Mouse (Mus musculus) left cerebral cortex, postnatal 36 days (tissue): ENCODE data around the gene Myo1a. TPM values are rescaled to one million over a fixed set of nuclear protein-coding genes. Genes with fewer than 3 reads are reported as not detected.
A peak's percentile ranks its signal among the peaks of the same experiment; 100 is the strongest.

ENCODE experiments used
- DNase-seq, 2 experiments: peaks; one replicate each; pipeline ENCODE4 v3.0.0; 2021 to 2022; ENCODE audit warnings: low spot score in 2 of 2, mixed read lengths in 1 of 2
- intact Hi-C: fragments of 180-260 bp; cut with DNase I; formaldehyde crosslinking; loops from one replicate; pipeline ENCODE4 v1.15.1; 2025
- total RNA-seq, 2 experiments: library from RNA; stranded (reverse); gene quantifications; 2 replicates each; pipeline ENCODE4 v1.2.3; 2021

Gene Myo1a
- total RNA-seq, 2 experiments from 2014 or later = 0.49 to 0.59 TPM

- intact Hi-C loops = loop anchor here (2.0 kb wide), 1 partner anchor 31 kb away; the partner anchor contains the start of gene Stat6
These were observed 30.8 kb upstream of the Myo1a start for GRCm38 (mm10) chr10:127674046-127674655.

DNA sequence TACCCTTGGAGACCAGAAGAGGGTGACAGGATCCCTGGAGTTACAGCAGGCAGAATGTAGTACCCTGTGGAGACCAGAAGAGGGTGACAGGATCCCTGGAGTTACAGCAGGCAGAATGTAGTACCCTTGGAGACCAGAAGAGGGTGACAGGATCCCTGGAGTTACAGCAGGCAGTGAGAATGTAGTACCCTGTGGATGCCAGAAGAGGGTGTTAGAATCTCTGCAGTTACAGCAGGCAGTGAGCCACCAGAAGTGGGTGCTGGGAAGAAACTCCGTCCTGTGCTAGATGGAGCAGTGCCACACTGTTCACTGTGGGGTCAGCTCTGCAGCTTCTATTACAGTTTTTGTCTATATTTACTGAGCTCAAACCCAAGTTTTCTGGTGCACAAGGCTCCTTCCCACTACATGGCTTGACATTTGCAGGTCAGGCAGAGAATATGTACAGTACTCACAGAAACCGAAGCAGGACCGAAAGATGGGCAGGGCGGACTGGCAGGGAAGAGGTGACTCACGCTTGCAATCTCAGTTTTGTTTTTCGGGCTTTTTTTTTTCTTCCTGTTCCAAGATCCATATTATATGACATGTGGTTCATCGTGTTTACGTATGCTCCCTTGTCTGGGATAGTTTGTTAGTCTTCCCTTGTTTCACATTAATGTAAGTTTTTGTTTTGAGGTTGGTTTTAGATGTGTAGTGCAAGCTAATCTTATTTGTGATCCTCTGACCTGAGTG is 30.0 kb upstream of the Myo1a start:
- intact Hi-C loops = loop anchor here (2.0 to 5.0 kb wide), 3 partner anchors 32 to 262 kb away; partner anchors contain the start of gene Stat6

More at GRCm38 (mm10) chr10:127674046-127674655, 30.8 kb upstream of the Myo1a start:
- DNase-seq = no peak

GRCm38 (mm10) chr10:127675859-127676398 is 29.0 kb upstream of the Myo1a start:
- intact Hi-C loops = loop anchor here (2.0 to 5.0 kb wide), 3 partner anchors 33 to 261 kb away; partner anchors contain the start of gene Stat6
- no peak for DNase-seq

More for the DNA sequence above, 30.0 kb upstream of the Myo1a start:
- DNase-seq = peak; percentile 84 to 92

DNA sequence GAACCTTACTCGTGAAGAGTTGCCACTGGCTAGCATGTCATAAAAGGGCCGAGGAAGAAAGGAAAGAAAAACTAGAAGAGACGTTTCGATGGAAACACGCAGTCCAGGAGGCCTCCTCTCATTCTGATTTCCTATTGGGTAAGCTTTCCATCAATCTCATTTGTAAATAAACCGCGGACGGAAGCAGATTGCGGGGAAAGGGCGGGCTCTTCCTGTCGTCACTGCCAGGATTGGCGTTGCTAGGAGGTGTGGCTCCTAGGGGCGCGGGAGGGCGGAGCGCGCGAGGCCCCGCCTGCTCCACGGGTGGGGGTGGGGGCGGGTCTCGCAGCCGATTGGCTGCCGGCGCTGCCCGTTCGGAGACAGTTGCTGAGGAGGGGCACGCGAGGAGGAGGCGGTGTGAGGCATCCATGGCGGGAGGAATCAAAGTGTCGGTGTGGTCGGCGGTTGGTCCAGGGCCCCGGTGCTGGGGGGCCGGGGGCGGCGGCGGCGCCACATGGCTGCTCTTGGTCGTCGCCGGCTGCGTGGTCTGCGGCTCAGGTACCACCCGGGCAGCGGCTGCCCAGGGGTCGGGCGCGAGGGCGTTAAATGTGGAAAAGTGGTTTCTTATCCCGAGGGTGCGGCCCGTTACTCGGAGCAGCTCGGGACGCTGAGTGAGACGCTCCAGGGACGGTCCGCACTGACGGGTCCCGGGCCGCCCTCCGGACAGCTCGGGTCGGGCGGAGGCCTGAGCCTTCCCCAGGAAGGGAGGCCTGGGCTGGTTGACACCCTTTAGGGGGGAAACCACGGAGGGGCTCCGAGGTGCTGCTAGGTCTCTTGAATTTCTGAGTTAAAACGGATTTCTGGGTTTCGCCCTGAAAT is 28.1 kb upstream of the Myo1a start:
- peak; percentile 91 to 93 for DNase-seq
- intact Hi-C loops = loop anchor here (5.0 kb wide), 2 partner anchors 55 to 260 kb away; no protein-coding TSS in a partner anchor

DNA sequence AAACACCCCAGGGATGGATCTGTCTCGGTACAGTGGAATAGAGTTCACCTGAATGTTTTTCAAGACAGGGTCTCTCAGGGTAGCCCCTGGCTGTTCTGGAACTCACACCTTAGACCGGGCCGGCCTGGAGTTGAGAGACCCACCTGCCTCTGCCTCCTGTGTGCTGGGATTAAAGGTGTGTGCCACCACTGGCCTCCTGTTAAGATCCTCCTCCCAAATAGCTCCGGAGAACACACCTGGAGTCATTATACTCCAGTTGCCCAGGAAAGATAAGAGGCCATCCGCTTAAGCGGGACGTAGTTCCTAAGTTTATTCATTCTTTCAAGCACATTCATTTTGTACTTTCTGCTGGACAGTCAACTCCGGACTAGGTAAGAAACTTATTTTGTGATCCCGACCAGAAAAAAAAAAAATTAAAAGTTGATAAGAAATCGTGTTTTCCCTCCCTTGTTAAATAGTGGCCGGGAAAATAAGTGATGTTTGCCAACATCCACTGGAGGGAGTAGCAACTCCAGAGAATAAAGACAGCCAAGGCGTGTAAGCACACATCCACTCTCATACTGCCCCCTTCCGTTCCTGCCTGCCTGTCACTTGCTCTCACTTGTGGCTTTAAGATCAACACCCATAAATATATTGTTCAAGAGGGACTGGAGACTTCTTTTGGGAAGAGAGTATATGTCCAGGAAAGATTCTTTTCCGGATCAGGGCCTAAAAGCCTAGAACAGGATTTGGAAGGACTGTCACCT is 27.2 kb upstream of the Myo1a start:
- intact Hi-C loops = loop anchor here (5.0 kb wide), 2 partner anchors 55 to 260 kb away; no protein-coding TSS in a partner anchor
- peak in 1 of 2 experiments; percentile 42 for DNase-seq

DNA sequence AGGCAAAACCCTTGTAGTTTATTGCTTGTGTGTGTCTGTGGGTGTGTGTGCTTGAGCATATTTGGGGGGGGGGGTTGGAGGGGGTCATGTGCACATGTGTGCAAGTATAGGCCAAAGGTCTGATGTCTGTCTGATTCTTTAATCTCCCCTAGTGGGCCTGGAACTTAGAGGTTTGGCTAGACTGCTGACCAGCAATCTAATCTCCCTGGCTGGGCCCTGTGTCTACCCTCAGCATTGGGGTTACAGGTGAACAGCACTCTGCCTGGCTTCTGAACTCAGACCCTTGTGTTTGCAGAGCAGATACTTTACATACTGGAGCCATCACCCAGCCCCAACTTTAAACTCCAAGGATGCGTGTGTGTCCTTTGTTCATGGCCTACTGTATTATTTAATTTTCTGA is 25.8 kb upstream of the Myo1a start:
- intact Hi-C loops = loop anchor here (5.0 kb wide), 2 partner anchors 53 to 258 kb away; no protein-coding TSS in a partner anchor
- no peak for DNase-seq

DNA sequence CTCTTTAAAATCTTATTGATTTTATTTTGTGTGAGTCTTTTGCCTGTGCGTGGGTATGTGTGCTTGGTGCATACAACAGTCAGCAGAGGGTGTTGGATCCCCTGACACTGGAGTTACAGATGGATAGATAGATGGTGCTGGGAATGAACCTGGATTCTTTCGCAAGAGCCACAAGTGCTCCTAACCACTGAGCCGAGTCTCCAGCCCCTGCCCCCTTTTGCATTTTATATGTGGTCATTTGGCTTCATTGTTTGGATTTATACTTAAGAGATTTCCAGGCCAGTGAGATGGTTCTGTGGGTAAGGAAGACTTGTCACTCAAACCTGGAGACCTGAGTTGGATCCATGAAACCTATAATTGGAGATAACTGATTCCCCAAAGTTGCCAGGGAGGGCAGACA is 25.1 kb upstream of the Myo1a start:
- intact Hi-C loops = loop anchor here (5.0 kb wide), 2 partner anchors 52 to 257 kb away; no protein-coding TSS in a partner anchor
- DNase-seq = no peak

DNA sequence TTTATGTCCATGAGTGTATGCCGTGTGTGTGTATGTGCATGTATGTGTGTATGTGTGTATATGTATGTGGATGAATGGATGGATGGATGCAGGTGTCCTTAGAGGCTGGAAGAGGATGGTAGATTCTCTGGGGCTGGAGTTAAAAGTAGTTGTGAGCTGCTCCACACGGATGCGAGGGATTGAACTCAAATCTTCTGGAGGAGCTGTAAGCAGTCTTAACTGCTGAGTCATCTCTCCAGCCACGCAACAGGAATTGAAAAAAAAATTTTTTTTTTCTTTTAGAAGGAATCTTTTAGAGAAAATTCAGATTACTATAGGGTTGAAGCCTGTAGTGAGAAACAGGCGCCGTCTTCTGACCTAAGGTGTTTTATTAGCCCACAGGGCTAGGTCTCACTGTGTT is 22.1 kb upstream of the Myo1a start:
- no peak for DNase-seq
- intact Hi-C loops = no loop called here

DNA sequence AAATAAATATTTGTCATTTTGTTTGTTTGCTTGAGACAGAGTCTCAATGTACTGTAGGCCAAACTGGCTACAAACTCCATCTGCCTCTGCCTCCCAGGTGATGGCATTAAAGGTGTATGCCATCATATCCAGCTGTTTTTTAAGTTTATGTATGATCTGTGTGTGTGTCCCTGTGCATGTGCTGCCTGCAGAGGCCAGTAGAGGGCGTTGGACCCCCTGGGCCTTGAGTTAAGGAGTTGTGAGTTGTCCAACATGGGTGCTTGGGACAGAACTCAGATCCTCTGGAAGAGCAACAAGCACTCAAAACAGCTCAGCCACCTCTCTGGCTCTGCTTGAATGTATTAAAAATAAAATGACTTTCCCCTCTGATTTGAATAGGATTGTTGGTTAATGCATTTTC is 13.9 kb upstream of the Myo1a start:
- DNase-seq = no peak
- intact Hi-C loops = loop anchor here (5.0 to 10.0 kb wide), 2 partner anchors 246 to 314 kb away; partner anchors contain the start of gene Hsd17b6

DNA sequence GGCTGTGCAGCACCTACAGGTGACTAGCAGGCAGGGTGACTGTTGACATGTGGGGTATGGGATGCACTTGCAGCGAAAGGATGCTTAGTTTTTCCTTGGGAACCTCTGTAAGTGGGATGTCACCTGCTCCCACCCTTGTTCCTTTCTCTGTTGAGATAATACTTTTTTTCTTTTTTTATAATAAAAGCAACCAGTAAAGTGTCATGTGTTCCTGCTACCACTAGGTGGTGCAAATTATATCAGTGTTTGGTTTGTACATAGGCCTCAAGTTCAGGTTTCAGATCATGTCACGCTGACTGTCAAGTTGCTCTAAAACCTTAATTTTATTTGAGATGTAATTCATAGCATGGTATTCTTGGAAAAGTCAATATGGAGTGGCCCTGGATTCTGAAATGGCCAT is 10.3 kb upstream of the Myo1a start:
- intact Hi-C loops = loop anchor here (2.0 to 10.0 kb wide), 3 partner anchors 44 to 310 kb away; partner anchors contain the start of genes Hsd17b6 and Zbtb39
- no peak for DNase-seq

- no peak for DNase-seq
- intact Hi-C loops = loop anchor here (2.0 to 10.0 kb wide), 2 partner anchors 43 to 309 kb away; partner anchors contain the start of genes Hsd17b6 and Zbtb39
These were observed 9.2 kb upstream of the Myo1a start for GRCm38 (mm10) chr10:127695775-127696174.

DNA sequence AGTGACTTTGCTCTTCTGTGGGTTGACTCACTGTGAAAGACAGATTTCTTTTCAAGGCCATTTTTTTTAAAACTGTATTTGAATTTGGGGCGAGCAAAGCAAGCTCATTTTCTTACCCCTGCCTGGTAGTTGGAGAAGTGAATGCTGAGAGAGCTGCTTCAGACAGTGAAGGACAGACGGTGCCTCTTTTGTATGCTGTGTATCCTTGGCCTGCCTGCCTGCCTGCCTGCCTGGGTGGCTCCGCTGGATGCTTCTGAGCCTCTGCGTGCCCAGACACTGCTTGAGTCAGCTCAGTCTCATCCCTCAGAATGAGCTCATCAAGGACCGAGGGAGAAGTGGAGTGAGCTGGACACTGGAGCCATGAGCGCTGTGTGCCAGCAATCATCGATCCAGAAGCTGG is 6.0 kb upstream of the Myo1a start:
- no peak for DNase-seq
- intact Hi-C loops = loop anchor here (10.0 kb wide), 1 partner anchor 306 kb away; the partner anchor contains the start of gene Hsd17b6

- no peak for DNase-seq
- intact Hi-C loops = no loop called here
These were observed 1.7 kb upstream of the Myo1a start for GRCm38 (mm10) chr10:127703299-127703698.

DNA sequence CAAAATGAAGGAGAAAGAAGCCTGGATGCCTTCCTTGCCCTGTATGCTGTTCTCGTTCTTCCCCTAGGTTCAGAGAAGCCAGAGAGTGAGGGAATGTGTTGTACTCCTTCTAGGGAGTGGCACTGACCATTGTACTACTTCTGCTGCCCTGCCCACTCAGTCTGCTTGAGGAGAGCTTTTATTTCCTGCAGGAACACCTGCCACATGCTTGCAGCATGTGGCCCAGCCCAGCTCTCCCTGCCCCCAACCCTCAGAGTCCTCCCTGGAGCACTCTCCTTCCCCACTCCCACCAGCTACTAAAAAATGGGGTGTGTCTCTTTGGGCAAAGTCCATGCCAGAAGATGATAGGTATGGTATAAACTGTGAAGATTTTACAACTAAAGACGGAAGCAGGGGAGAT is 677 bp upstream of the Myo1a start:
- intact Hi-C loops = no loop called here

DNA sequence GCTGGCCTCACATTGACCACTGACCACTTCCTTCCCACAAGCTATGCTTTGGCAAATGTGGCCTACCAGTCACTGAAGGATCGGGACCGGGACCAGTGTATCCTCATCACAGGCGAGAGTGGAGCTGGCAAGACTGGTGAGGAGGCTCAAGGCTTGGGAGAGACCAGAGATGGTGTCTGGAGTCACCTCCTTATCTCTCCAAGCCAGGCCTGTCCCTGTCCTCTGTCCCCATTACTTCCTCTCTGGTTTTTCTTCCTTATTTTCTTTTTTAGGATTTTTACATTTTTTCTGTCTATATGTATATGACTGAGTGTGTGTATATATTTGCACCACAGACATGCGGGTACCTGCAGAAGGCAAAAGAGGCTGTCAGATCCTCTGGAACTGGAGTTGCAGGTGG is 813 bp downstream of the Myo1a start:
- no peak for DNase-seq
- intact Hi-C loops = no loop called here

More for the DNA sequence above, 677 bp upstream of the Myo1a start:
- DNase-seq = no peak

DNA sequence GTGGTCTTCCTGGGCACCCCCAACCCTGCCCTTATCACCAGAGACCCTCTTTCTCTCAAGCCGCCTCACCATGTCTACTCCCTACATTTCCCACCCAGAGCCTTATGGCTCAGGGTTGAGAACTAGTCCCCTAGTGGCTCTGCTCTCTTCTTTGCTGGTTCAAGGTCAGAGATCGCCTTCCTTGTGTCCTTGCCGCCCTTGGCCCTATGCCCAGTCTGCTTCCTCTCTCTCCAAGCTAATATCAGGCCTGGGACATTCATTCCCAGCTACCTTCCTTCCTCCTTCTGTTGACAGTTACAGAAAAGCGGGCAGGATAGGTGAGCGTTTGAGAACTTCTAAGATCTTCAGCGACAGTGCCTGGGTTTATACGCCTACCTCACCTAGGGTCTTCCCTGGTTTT is 2.8 kb downstream of the Myo1a start:
- intact Hi-C loops = no loop called here
- DNase-seq = no peak

GRCm38 (mm10) chr10:127708850-127709370 is 3.9 kb downstream of the Myo1a start:
- no peak for DNase-seq
- intact Hi-C loops = no loop called here

DNA sequence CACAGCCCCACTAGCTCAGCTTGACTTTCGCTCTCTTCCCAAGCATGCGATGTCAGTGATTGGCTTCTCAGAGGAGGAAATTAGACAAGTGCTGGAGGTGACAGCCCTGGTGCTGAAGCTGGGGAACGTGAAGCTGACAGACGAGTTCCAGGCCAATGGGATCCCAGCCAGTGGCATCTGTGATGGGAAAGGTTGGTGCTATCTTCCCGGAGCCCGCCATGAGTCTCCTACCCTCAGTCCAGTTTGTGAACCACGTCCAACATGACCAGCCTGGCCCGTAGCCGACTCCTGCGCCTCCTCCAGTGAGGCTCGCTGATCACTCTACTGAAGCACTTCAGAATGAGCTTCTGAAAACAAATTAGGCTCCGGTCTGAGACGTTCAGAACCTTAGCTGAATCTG is 5.4 kb downstream of the Myo1a start:
- DNase-seq = no peak
- intact Hi-C loops = no loop called here
